Mouse (Mus musculus) heart, embryonic 13.5 days (tissue): ENCODE results near the gene Tns4. TPM values are rescaled to one million over a fixed set of nuclear protein-coding genes. Genes with fewer than 3 reads are reported as not detected.

Experiments
- ATAC-seq: fragments of 200-750 bp; cut with Nextera tagmentation; 2 replicates; pipeline ENCODE4 v1.8.0; 2017; ENCODE audit warnings: moderate TSS enrichment; ENCODE audit not compliant: insufficient number of reproducible peaks, low FRiP score, low TSS enrichment; ENCODE audit errors: extremely low read depth
- H3K27ac ChIP-seq: fragments of 300-500 bp; sonication (generic); replicated peaks from 2 replicates; pipeline ENCODE4 v1.5.1; 2015; ENCODE audit warnings: moderate library complexity, mild to moderate bottlenecking, inconsistent platforms
- H3K27me3 ChIP-seq: fragments of 300-500 bp; sonication (generic); replicated peaks from 2 replicates; pipeline ENCODE4 v1.6.1; 2015; ENCODE audit warnings: mild to moderate bottlenecking, inconsistent platforms
- H3K36me3 ChIP-seq: fragments of 300-500 bp; sonication (generic); 2 replicates; pipeline ENCODE4 v1.6.1; 2015; ENCODE audit warnings: mild to moderate bottlenecking, inconsistent platforms
- H3K4me1 ChIP-seq: fragments of 300-500 bp; sonication (generic); 2 replicates; pipeline ENCODE4 v1.6.1; 2015; ENCODE audit warnings: inconsistent platforms
- H3K4me2 ChIP-seq: fragments of 300-500 bp; sonication (generic); 2 replicates; pipeline ENCODE4 v1.6.1; 2015; ENCODE audit warnings: inconsistent platforms, mild to moderate bottlenecking, moderate library complexity
- H3K4me3 ChIP-seq: fragments of 300-500 bp; sonication (generic); 2 replicates; pipeline ENCODE4 v1.5.1; 2015; ENCODE audit warnings: moderate library complexity, mild to moderate bottlenecking, inconsistent platforms
- H3K9ac ChIP-seq: fragments of 300-500 bp; sonication (generic); 2 replicates; pipeline ENCODE4 v1.6.1; 2015; ENCODE audit warnings: inconsistent platforms, mild to moderate bottlenecking, moderate library complexity
- H3K9me3 ChIP-seq: fragments of 300-500 bp; sonication (generic); 2 replicates; pipeline ENCODE4 v1.6.1; 2016; ENCODE audit warnings: inconsistent platforms
- WGBS: fragments of 180-500 bp; shearing (Covaris S2); methylation state at CpG from one replicate; pipeline ENCODE4 v1.1.7; 2015; ENCODE audit warnings: mixed read lengths; 5-methylcytosine and 5-hydroxymethylcytosine counted together
- polyA plus RNA-seq: library from polyadenylated mRNA; unstranded; fragments of >200 nt; fragmentation: Nextera tagmentation; extraction: Ambion mirVana; gene quantifications from 2 replicates; pipeline ENCODE4 v1.2.1, GENCODE M21; 2015

Tns4 gene
- polyA plus RNA-seq, 1 experiment from 2014 or later, result 0.21 TPM

- Histone ChIP-seq H3K36me3 (peaks cover 34% of the 10 kb centered on the region), H3K9me3 (no peaks in the 10 kb centered on the region), H3K4me1 (peaks cover 30% of the 10 kb centered on the region), H3K27me3 (no peaks in the 10 kb centered on the region), H3K4me2 (peak within 1 kb of the TSS; percentile 79), H3K4me3 (peak within 1 kb of the TSS; percentile 89), H3K27ac (peak within 1 kb of the TSS; percentile 75), H3K9ac (peak within 1 kb of the TSS; percentile 89)
- under 1% methylated on average over 54 of the region's 54 CpGs for WGBS
- peak; percentile 89 for ATAC-seq
These were observed 65.3 kb downstream of the Tns4 start, which contains the start of gene Top2a for GRCm38 (mm10) chr11:99023500-99024467. TSS of gene Top2a (minus strand) at chr11:99024189.

GRCm38 (mm10) chr11:99023094-99023493, 66.0 kb downstream of the Tns4 start:
- Histone ChIP-seq H3K4me2 (peak overlapping the region; percentile 79), H3K9ac (peak overlapping the region; percentile 89), H3K27ac (peak overlapping the region; percentile 75; the same call in 1 of the 2 replicates), H3K36me3 (peaks cover 41% of the 10 kb centered on the region), H3K4me3 (peak overlapping the region; percentile 89), H3K4me1 (peaks cover 30% of the 10 kb centered on the region), H3K9me3 (no peaks in the 10 kb centered on the region), H3K27me3 (no peaks in the 10 kb centered on the region)
- ATAC-seq, result no peak
- WGBS, result 11% methylated on average over 4 of the region's 4 CpGs

- Histone ChIP-seq H3K9me3 (no peaks in the 10 kb centered on the region), H3K9ac (peak overlapping the region; percentile 89), H3K36me3 (peaks cover 47% of the 10 kb centered on the region), H3K4me2 (peak overlapping the region; percentile 79), H3K4me3 (peak overlapping the region; percentile 89), H3K27ac (no peak overlapping the region), H3K27me3 (no peaks in the 10 kb centered on the region), H3K4me1 (peaks cover 30% of the 10 kb centered on the region)
- ATAC-seq, result no peak
- WGBS, result 72% methylated on average over 5 of the region's 5 CpGs
These were observed 66.6 kb downstream of the Tns4 start for GRCm38 (mm10) chr11:99022384-99022933.

- WGBS, result 92% methylated on average over 6 of the region's 6 CpGs
- Histone ChIP-seq H3K9me3 (no peaks in the 10 kb centered on the region), H3K9ac (no peak overlapping the region), H3K4me3 (no peak overlapping the region), H3K27me3 (no peaks in the 10 kb centered on the region), H3K4me2 (no peak overlapping the region), H3K27ac (no peak overlapping the region), H3K36me3 (peaks cover 73% of the 10 kb centered on the region), H3K4me1 (peaks cover 28% of the 10 kb centered on the region)
- no peak for ATAC-seq
These were observed 69.3 kb downstream of the Tns4 start for GRCm38 (mm10) chr11:99019844-99020243.

Other genes starting within 250 kb of the Tns4 start
- 2.3 and 2.6 TPM in 2 replicates for gene Wipf2, start 225.7 kb downstream of the Tns4 start, polyA plus RNA-seq
- 21.1 and 22.9 TPM in 2 replicates for gene Cdc6, start 181.5 kb downstream of the Tns4 start, polyA plus RNA-seq
- gene Rara, start 161.5 kb downstream of the Tns4 start, polyA plus RNA-seq, result 27.9 and 28.3 TPM in 2 replicates
- 1.3 and 3.3 TPM in 2 replicates for gene Gjd3, start 106.3 kb downstream of the Tns4 start, polyA plus RNA-seq
- gene Top2a, start 65.1 kb downstream of the Tns4 start, polyA plus RNA-seq, result 158 and 170 TPM in 2 replicates
- 371 and 397 TPM in 2 replicates for gene Igfbp4, start 48.1 kb downstream of the Tns4 start, polyA plus RNA-seq
- 0.14 and 0.23 TPM in 2 replicates for gene Ccr7, start 65.8 kb upstream of the Tns4 start, polyA plus RNA-seq
- gene Smarce1, start 141.7 kb upstream of the Tns4 start, polyA plus RNA-seq, result 150 and 165 TPM in 2 replicates
- 1.7 and 1.9 TPM in 2 replicates for gene Krt222, start 154.8 kb upstream of the Tns4 start, polyA plus RNA-seq
- not detected in 2 replicates for gene Krt24, start 196.0 kb upstream of the Tns4 start, polyA plus RNA-seq
- gene Krt25, start 233.6 kb upstream of the Tns4 start, polyA plus RNA-seq, result 0.08 TPM in 1 of 2 replicates, not detected in the other
- gene Krt26, start 248.7 kb upstream of the Tns4 start, polyA plus RNA-seq, result not detected in 2 replicates